Mouse (Mus musculus): ENCODE results near the gene Mul1. TPM values are rescaled to one million over a fixed set of nuclear protein-coding genes. Genes with fewer than 3 reads are reported as not detected.
A peak's percentile ranks its signal among the peaks of the same experiment; 100 is the strongest.

Gene Mul1
- total and polyA plus RNA-seq, 2 experiments, result 17.4 to 28.9 TPM

DNA sequence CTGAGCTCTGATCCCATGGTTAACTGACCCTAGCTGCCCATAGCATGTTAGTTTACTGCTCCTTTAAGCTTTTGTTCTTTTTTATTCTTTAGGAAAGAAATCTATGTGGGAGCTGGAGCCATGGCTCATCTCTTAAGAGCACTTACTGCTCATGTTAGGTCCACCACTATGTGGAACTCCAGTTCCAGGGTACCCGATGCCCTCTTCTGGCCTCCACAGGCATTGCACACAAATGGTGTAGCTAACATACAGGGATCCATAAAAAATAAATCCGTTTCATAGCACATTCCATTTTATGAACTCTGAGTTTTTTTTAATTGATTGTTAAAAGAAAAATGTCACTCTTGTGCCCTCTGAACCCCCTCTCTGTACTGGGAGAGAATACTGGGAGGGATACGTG lies 4.7 kb upstream of the Mul1 start:
- WGBS, result 50% methylated on average over 3 of the region's 3 CpGs

DNA sequence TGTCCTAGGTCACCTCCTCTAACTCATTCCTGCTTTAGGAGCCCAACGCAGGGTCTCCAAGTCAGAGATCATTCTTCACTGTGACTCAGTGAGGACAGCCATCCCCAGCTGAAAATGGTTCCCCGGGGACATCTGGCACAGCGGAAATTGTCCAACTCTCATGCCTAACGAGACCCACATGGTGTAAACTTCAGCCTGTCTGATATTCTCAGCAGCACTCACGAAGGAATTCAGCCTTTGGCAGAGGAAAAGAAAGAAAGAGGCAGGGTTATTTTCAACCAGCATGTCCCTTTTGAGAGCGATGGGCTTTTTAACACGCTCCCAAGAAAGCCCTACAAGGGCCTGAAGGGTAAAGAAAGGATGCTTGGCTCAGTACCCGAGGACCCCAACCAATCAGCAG lies 3.1 kb upstream of the Mul1 start:
- 57% methylated on average over 8 of the region's 8 CpGs for WGBS
- H3K36me3 ChIP-seq (ENCODE audit: control insufficient read depth, insufficient read depth, low read length), result peaks cover under 1% of the 10 kb centered on the region; the same call in 1 of the 2 replicates
- DNase-seq (ENCODE audit: extremely low read depth, low read depth, low spot score), result no peak
- peaks cover 14% of the 10 kb centered on the region; the same call in 1 of the 2 replicates for H3K79me2 ChIP-seq (ENCODE audit: control insufficient read depth, insufficient read depth, low read length)
- TF ChIP-seq POLR2A (IDR thresholded peaks at IDR 0.05; ENCODE audit: extremely low read depth, insufficient read depth, low read length), result no peak
- TF ChIP-seq CTCF (IDR thresholded peaks at IDR 0.05; ENCODE audit: low read depth, low read length), result no peak
- peaks cover 19% of the 10 kb centered on the region for H3K4me1 ChIP-seq (ENCODE audit: control insufficient read depth, insufficient read depth, low read length)
- H3K27ac ChIP-seq (replicated peaks; ENCODE audit: insufficient read depth, low read depth, low read length), result no peak overlapping the region
- no peaks in the 10 kb centered on the region for H3K27me3 ChIP-seq (ENCODE audit: control insufficient read depth, insufficient read depth, low read length)
- H3K4me3 ChIP-seq (ENCODE audit: insufficient read depth, low read depth, low read length), result no peak overlapping the region
- no peak overlapping the region for H3K9ac ChIP-seq (ENCODE audit: low read depth, low read length)

More for the DNA sequence above, 4.7 kb upstream of the Mul1 start:
- Histone ChIP-seq H3K27ac (replicated peaks; ENCODE audit: insufficient read depth, low read depth, low read length) (no peak overlapping the region), H3K9ac (ENCODE audit: low read depth, low read length) (no peak overlapping the region), H3K36me3 (ENCODE audit: control insufficient read depth, insufficient read depth, low read length) (no peaks in the 10 kb centered on the region), H3K4me1 (ENCODE audit: control insufficient read depth, insufficient read depth, low read length) (peaks cover 8% of the 10 kb centered on the region), H3K79me2 (ENCODE audit: control insufficient read depth, insufficient read depth, low read length) (peaks cover 2% of the 10 kb centered on the region; the same call in 1 of the 2 replicates), H3K4me3 (ENCODE audit: insufficient read depth, low read depth, low read length) (no peak overlapping the region), H3K27me3 (ENCODE audit: control insufficient read depth, insufficient read depth, low read length) (no peaks in the 10 kb centered on the region)
- peak; percentile 21 for DNase-seq (ENCODE audit: extremely low read depth, low read depth, low spot score)
- TF ChIP-seq CTCF (IDR thresholded peaks at IDR 0.05; ENCODE audit: low read depth, low read length) (peak; percentile 62), POLR2A (IDR thresholded peaks at IDR 0.05; ENCODE audit: extremely low read depth, insufficient read depth, low read length) (no peak)

DNA sequence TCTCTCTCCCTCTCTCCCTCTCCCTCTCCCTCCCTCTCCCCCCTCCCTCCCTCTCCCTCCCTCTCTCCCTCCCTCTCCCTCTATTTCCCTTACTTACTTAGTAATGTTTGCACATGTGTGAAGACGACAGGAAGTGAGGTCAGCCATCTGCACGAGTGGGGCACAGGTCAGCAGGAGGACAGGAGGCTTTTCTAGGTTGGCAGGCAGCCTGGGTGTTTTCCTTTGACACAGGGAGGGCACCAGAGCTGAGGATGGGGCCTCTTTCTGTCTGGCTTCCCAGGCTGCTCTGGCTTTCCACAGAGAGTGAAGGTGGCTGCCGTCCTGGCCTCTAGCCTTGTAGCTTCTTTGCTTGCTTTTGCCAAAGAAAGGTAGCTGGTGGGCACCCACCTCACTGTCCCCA lies 5.6 kb downstream of the Mul1 start:
- peaks cover 24% of the 10 kb centered on the region; the same call in 1 of the 2 replicates for H3K36me3 ChIP-seq (ENCODE audit: control insufficient read depth, insufficient read depth, low read length)
- 25% methylated on average over 3 of the region's 3 CpGs for WGBS

DNA sequence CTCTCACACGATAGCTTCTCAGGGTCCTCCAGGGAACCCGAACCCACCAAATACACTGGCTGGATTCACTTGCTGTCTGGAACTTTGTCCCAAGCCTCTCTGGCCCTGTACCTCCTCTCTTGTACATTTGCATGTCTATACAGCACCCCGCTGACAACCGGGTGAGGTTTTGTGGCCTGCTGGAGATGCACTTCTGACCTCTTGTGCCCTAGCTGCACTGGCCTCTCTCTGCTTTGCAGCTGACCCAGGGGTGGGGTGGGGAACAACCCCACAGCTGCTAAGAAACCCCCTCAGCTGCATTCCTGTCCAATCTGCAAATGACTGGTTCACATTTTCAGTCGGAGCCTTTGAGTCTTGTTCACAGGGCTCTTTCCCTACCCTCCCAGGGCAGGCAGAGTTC lies 10.5 kb downstream of the Mul1 start:
- no peaks in the 10 kb centered on the region for H3K4me1 ChIP-seq (ENCODE audit: control insufficient read depth, insufficient read depth, low read length)
- DNase-seq (ENCODE audit: extremely low read depth, low read depth, low spot score), result no peak
- no peak overlapping the region for H3K27ac ChIP-seq (replicated peaks; ENCODE audit: insufficient read depth, low read depth, low read length)
- H3K9ac ChIP-seq (ENCODE audit: low read depth, low read length), result no peak overlapping the region
- no peak overlapping the region for H3K4me3 ChIP-seq (ENCODE audit: insufficient read depth, low read depth, low read length)
- no peaks in the 10 kb centered on the region; the same call in 1 of the 2 replicates for H3K36me3 ChIP-seq (ENCODE audit: control insufficient read depth, insufficient read depth, low read length)
- H3K27me3 ChIP-seq (ENCODE audit: control insufficient read depth, insufficient read depth, low read length), result no peaks in the 10 kb centered on the region
- 28% methylated on average over 5 of the region's 5 CpGs for WGBS
- no peaks in the 10 kb centered on the region for H3K79me2 ChIP-seq (ENCODE audit: control insufficient read depth, insufficient read depth, low read length)
- TF ChIP-seq POLR2A (IDR thresholded peaks at IDR 0.05; ENCODE audit: extremely low read depth, insufficient read depth, low read length), result no peak
- no peak for TF ChIP-seq CTCF (IDR thresholded peaks at IDR 0.05; ENCODE audit: low read depth, low read length)

More for the DNA sequence above, 5.6 kb downstream of the Mul1 start:
- Histone ChIP-seq H3K4me3 (ENCODE audit: insufficient read depth, low read depth, low read length) (no peak overlapping the region), H3K79me2 (ENCODE audit: control insufficient read depth, insufficient read depth, low read length) (peaks cover 9% of the 10 kb centered on the region; the same call in 1 of the 2 replicates), H3K9ac (ENCODE audit: low read depth, low read length) (no peak overlapping the region), H3K4me1 (ENCODE audit: control insufficient read depth, insufficient read depth, low read length) (peaks cover 18% of the 10 kb centered on the region), H3K27me3 (ENCODE audit: control insufficient read depth, insufficient read depth, low read length) (no peaks in the 10 kb centered on the region), H3K27ac (replicated peaks; ENCODE audit: insufficient read depth, low read depth, low read length) (no peak overlapping the region)
- TF ChIP-seq CTCF (IDR thresholded peaks at IDR 0.05; ENCODE audit: low read depth, low read length), result no peak
- no peak for TF ChIP-seq POLR2A (IDR thresholded peaks at IDR 0.05; ENCODE audit: extremely low read depth, insufficient read depth, low read length)
- DNase-seq (ENCODE audit: extremely low read depth, low read depth, low spot score), result peak; percentile 47

DNA sequence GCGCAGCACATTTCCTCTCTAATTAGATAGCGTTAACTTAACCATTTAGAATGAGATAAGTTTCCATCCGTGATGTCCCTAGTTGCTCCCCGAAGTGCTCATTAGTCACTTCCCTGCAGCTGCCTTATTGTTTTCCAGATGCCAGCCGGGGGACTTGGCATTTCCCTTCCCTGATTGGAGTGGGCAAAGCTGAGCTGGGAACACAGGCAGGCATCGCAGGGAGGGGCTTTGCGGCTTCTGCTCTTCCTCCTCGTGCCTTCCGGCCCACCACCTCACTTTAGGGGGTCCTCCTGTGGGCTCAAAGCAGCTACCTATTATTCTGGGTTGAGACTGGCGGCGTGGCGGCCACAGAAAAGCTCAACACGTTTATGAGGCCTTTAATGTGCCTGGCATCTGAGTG lies 12.5 kb downstream of the Mul1 start:
- H3K27me3 ChIP-seq (ENCODE audit: control insufficient read depth, insufficient read depth, low read length), result no peaks in the 10 kb centered on the region

DNA sequence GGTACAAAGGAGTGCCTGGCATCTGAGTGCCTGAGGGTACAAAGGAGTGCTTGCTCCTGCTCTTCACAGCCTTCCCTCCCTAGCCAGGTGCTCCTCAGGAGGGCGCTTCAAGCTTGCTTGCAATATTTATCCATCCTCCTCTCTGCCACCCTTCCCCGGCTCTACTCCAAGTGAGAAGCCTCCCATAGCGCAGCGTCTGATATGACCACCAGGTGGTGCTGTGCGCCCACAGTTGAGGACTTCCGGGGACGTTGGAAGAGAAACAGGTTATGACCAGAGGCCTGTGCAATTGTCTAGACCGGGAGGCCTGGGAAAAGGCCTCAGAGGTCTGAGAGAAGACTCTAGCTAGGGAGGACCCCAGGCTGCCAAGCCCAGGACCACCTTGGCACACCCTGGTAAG lies 12.9 kb downstream of the Mul1 start:
- TF ChIP-seq POLR2A (IDR thresholded peaks at IDR 0.05; ENCODE audit: extremely low read depth, insufficient read depth, low read length) (no peak), CTCF (IDR thresholded peaks at IDR 0.05; ENCODE audit: low read depth, low read length) (peak; percentile 98)

More for the DNA sequence above, 12.5 kb downstream of the Mul1 start:
- Histone ChIP-seq H3K27ac (replicated peaks; ENCODE audit: insufficient read depth, low read depth, low read length) (no peak overlapping the region), H3K4me3 (ENCODE audit: insufficient read depth, low read depth, low read length) (no peak overlapping the region), H3K4me1 (ENCODE audit: control insufficient read depth, insufficient read depth, low read length) (no peaks in the 10 kb centered on the region), H3K79me2 (ENCODE audit: control insufficient read depth, insufficient read depth, low read length) (no peaks in the 10 kb centered on the region), H3K9ac (ENCODE audit: low read depth, low read length) (no peak overlapping the region), H3K36me3 (ENCODE audit: control insufficient read depth, insufficient read depth, low read length) (no peaks in the 10 kb centered on the region)
- no peak for DNase-seq (ENCODE audit: extremely low read depth, low read depth, low spot score)
- 31% methylated on average over 13 of the region's 13 CpGs for WGBS
- no peak for TF ChIP-seq POLR2A (IDR thresholded peaks at IDR 0.05; ENCODE audit: extremely low read depth, insufficient read depth, low read length)
- no peak for TF ChIP-seq CTCF (IDR thresholded peaks at IDR 0.05; ENCODE audit: low read depth, low read length)

More for the DNA sequence above, 12.9 kb downstream of the Mul1 start:
- Histone ChIP-seq H3K4me1 (ENCODE audit: control insufficient read depth, insufficient read depth, low read length) (no peaks in the 10 kb centered on the region), H3K9ac (ENCODE audit: low read depth, low read length) (no peak overlapping the region), H3K27me3 (ENCODE audit: control insufficient read depth, insufficient read depth, low read length) (no peaks in the 10 kb centered on the region), H3K27ac (replicated peaks; ENCODE audit: insufficient read depth, low read depth, low read length) (no peak overlapping the region), H3K36me3 (ENCODE audit: control insufficient read depth, insufficient read depth, low read length) (no peaks in the 10 kb centered on the region), H3K79me2 (ENCODE audit: control insufficient read depth, insufficient read depth, low read length) (no peaks in the 10 kb centered on the region), H3K4me3 (ENCODE audit: insufficient read depth, low read depth, low read length) (no peak overlapping the region)
- DNase-seq (ENCODE audit: extremely low read depth, low read depth, low spot score), result peak; percentile 61
- WGBS, result under 1% methylated on average over 8 of the region's 8 CpGs

Data from liver, adult 2 months (tissue).